ENCODE assay signal across 27 mouse cellular contexts in genomic region chr1:37084075-37084474, GRCm38 (mm10). TPM values are rescaled to one million over a fixed set of nuclear protein-coding genes. Genes with fewer than 3 reads are reported as not detected.
"Had no signal": no experiment of that assay in that cellular context is flagged by ENCODE, and none has a peak within 500 bp of the region (broad histone marks: within the 10 kb centered on the region; RNA-seq: fewer than 3 reads in every experiment).

No protein-coding gene starts in this region.

- H3K4me2 ChIP-seq: heart, embryonic 11.5 days; hindbrain, embryonic 12.5 days; hindbrain, embryonic 14.5 days; intestine, embryonic 15.5 days; kidney, embryonic 15.5 days; limb, embryonic 13.5 days; limb, embryonic 15.5 days; liver, embryonic 12.5 days had no signal

- H3K27ac ChIP-seq: heart, adult 2 months; hindbrain, embryonic 10.5 days; hindbrain, embryonic 12.5 days; hindbrain, embryonic 14.5 days; intestine, embryonic 15.5 days; kidney, embryonic 15.5 days; layer of hippocampus, adult 2 months; limb, embryonic 13.5 days; limb, embryonic 15.5 days; liver, embryonic 12.5 days; liver, embryonic 14.5 days had no signal

- H3K36me3 ChIP-seq: hindbrain, embryonic 10.5 days; hindbrain, embryonic 12.5 days; intestine, embryonic 15.5 days; kidney, embryonic 15.5 days; limb, embryonic 13.5 days; limb, embryonic 15.5 days; liver, embryonic 12.5 days had no signal

- H3K27me3 ChIP-seq: hindbrain, embryonic 12.5 days; intestine, embryonic 15.5 days; kidney, embryonic 15.5 days; limb, embryonic 13.5 days; limb, embryonic 15.5 days; liver, embryonic 12.5 days had no signal

- DNase-seq: gastrocnemius, postnatal 14 days; gastrocnemius, postnatal 36 days; heart, adult 11 months; heart, adult 2 months; heart, postnatal 10 days; heart, postnatal 4 days; kidney, adult 2 months; kidney, adult 9 months; kidney, postnatal 10 days; kidney, postnatal 25 days; kidney, postnatal 4 days; layer of hippocampus, postnatal 36 days; left cerebral cortex, postnatal 4 days had no signal

- ATAC-seq: hindbrain, embryonic 16.5 days; inflammation-experienced regulatory T-cells, adult 6 months; intestine, embryonic 15.5 days; intestine, postnatal 0 days; liver, embryonic 12.5 days had no signal

- H3K9ac ChIP-seq: hindbrain, embryonic 12.5 days; hindbrain, embryonic 14.5 days; intestine, embryonic 15.5 days; kidney, embryonic 15.5 days; limb, embryonic 13.5 days; limb, embryonic 15.5 days; liver, embryonic 12.5 days; liver, embryonic 14.5 days had no signal

- H3K4me1 ChIP-seq: intestine, embryonic 15.5 days; limb, embryonic 13.5 days; liver, embryonic 12.5 days had no signal

- H3K4me3 ChIP-seq: heart, adult 2 months; hindbrain, embryonic 10.5 days; hindbrain, embryonic 12.5 days; intestine, embryonic 15.5 days; kidney, embryonic 15.5 days; layer of hippocampus, adult 2 months; limb, embryonic 13.5 days; limb, embryonic 15.5 days; liver, embryonic 12.5 days had no signal

- H3K9me3 ChIP-seq: hindbrain, embryonic 10.5 days; hindbrain, embryonic 12.5 days; intestine, embryonic 15.5 days; kidney, embryonic 15.5 days; limb, embryonic 13.5 days; limb, embryonic 15.5 days; liver, embryonic 12.5 days had no signal

RNA-seq across cellular contexts. Expression of gene Vwa3b, which starts 57.7 kb away (rescaled TPM):
- polyA plus RNA-seq: heart, embryonic 11.5 days; kidney, embryonic 15.5 days; liver, embryonic 12.5 days; liver, embryonic 14.5 days had no signal
